Mouse (Mus musculus): ENCODE measurements around the gene 4930522L14Rik.
"Not testable (repeated sequence)": the region's sequence is repeated elsewhere in the genome, so short reads cannot be mapped to it uniquely, and the experiment has no call there.

Gene 4930522L14Rik

GRCm38 (mm10) chr5:109751391-109752071, at the start of gene 4930522L14Rik:
Gene 4930522L14Rik, minus strand, starts transcription at chr5:109751886.
- peak; percentile 65 for DNase-seq (ENCODE audit: low read depth, low spot score)

- DNase-seq (ENCODE audit: low read depth, low spot score) = not testable (repeated sequence)
These were observed 49.8 kb upstream of the 4930522L14Rik start for GRCm38 (mm10) chr5:109801466-109801865.

GRCm38 (mm10) chr5:109799948-109800347, 48.3 kb upstream of the 4930522L14Rik start:
- not testable (repeated sequence) for DNase-seq (ENCODE audit: low read depth, low spot score)

- DNase-seq (ENCODE audit: low read depth, low spot score) = not testable (repeated sequence)
These were observed 45.3 kb upstream of the 4930522L14Rik start for GRCm38 (mm10) chr5:109797017-109797416.

GRCm38 (mm10) chr5:109795967-109796652, 44.4 kb upstream of the 4930522L14Rik start:
- peak; percentile 62 for DNase-seq (ENCODE audit: low read depth, low spot score)

- peak; percentile 5 for DNase-seq (ENCODE audit: low read depth, low spot score)
These were observed 541 bp upstream of the 4930522L14Rik start for GRCm38 (mm10) chr5:109752073-109752780.

GRCm38 (mm10) chr5:109745081-109745480, 6.6 kb downstream of the 4930522L14Rik start:
- not testable (repeated sequence) for DNase-seq (ENCODE audit: low read depth, low spot score)

- not testable (repeated sequence) for DNase-seq (ENCODE audit: low read depth, low spot score)
These were observed 34.3 kb downstream of the 4930522L14Rik start for GRCm38 (mm10) chr5:109717341-109717740.

- not testable (repeated sequence) for DNase-seq (ENCODE audit: low read depth, low spot score)
These were observed 60.3 kb downstream of the 4930522L14Rik start for GRCm38 (mm10) chr5:109691205-109691965.

- peak; percentile 91 for DNase-seq (ENCODE audit: low read depth, low spot score)
These were observed 61.0 kb downstream of the 4930522L14Rik start, which contains the start of gene 5430403G16Rik for GRCm38 (mm10) chr5:109690537-109691201. Gene 5430403G16Rik, minus strand, starts transcription at chr5:109691041.

Measured in CD4-positive, CD25-positive, alpha-beta regulatory T cell, adult 2 months (primary cell).